Mouse (Mus musculus): ENCODE measurements around the gene Atp8b4. TPM values are rescaled to one million over a fixed set of nuclear protein-coding genes. Genes with fewer than 3 reads are reported as not detected.
"Not testable (repeated sequence)": the region's sequence is repeated elsewhere in the genome, so short reads cannot be mapped to it uniquely, and the experiment has no call there.

The Atp8b4 gene
- polyA plus RNA-seq, 1 experiment from 2014 or later = 0.12 TPM

GRCm38 (mm10) chr2:126530581-126530980 lies 30.1 kb upstream of the Atp8b4 start:
- TF ChIP-seq CTCF (IDR thresholded peaks at IDR 0.05; ENCODE audit: low read depth) = no peak
- no peaks in the 10 kb centered on the region for H3K4me1 ChIP-seq (replicated peaks; ENCODE audit: control insufficient read depth, insufficient read depth, low read length)
- H3K4me3 ChIP-seq (ENCODE audit: low read depth, low read length) = no peak overlapping the region
- no peak overlapping the region for H3K9ac ChIP-seq (ENCODE audit: low read depth, low read length)
- no peaks in the 10 kb centered on the region for H3K36me3 ChIP-seq (ENCODE audit: control insufficient read depth, insufficient read depth)
- no peaks in the 10 kb centered on the region for H3K27me3 ChIP-seq (replicated peaks; ENCODE audit: control insufficient read depth, insufficient read depth, low read length)
- no peak overlapping the region for H3K4me2 ChIP-seq (replicated peaks; ENCODE audit: low read depth)
- H3K9me3 ChIP-seq (ENCODE audit: control insufficient read depth) = no peaks in the 10 kb centered on the region
- no peak for ATAC-seq
- H3K27ac ChIP-seq (ENCODE audit: low read depth, low read length) = no peak overlapping the region
- WGBS = 87% methylated on average over 3 of the region's 3 CpGs

- no peak overlapping the region for H3K9ac ChIP-seq (ENCODE audit: low read depth, low read length)
- H3K4me3 ChIP-seq (ENCODE audit: low read depth, low read length) = no peak overlapping the region
- no peak for ATAC-seq
- TF ChIP-seq CTCF (IDR thresholded peaks at IDR 0.05; ENCODE audit: low read depth) = no peak
- no peaks in the 10 kb centered on the region for H3K27me3 ChIP-seq (replicated peaks; ENCODE audit: control insufficient read depth, insufficient read depth, low read length)
- no peaks in the 10 kb centered on the region for H3K36me3 ChIP-seq (ENCODE audit: control insufficient read depth, insufficient read depth)
- 88% methylated on average over 8 of the region's 8 CpGs for WGBS
- no peaks in the 10 kb centered on the region for H3K4me1 ChIP-seq (replicated peaks; ENCODE audit: control insufficient read depth, insufficient read depth, low read length)
- H3K4me2 ChIP-seq (replicated peaks; ENCODE audit: low read depth) = no peak overlapping the region
- no peaks in the 10 kb centered on the region for H3K9me3 ChIP-seq (ENCODE audit: control insufficient read depth)
- H3K27ac ChIP-seq (ENCODE audit: low read depth, low read length) = no peak overlapping the region
These were observed 27.0 kb upstream of the Atp8b4 start for GRCm38 (mm10) chr2:126527461-126527860.

- no peaks in the 10 kb centered on the region for H3K27me3 ChIP-seq (replicated peaks; ENCODE audit: control insufficient read depth, insufficient read depth, low read length)
- H3K36me3 ChIP-seq (ENCODE audit: control insufficient read depth, insufficient read depth) = no peaks in the 10 kb centered on the region
- TF ChIP-seq CTCF (IDR thresholded peaks at IDR 0.05; ENCODE audit: low read depth) = no peak
- no peak overlapping the region for H3K9ac ChIP-seq (ENCODE audit: low read depth, low read length)
- WGBS = 89% methylated on average over 2 of the region's 2 CpGs
- H3K9me3 ChIP-seq (ENCODE audit: control insufficient read depth) = no peaks in the 10 kb centered on the region
- H3K4me2 ChIP-seq (replicated peaks; ENCODE audit: low read depth) = no peak overlapping the region
- H3K4me1 ChIP-seq (replicated peaks; ENCODE audit: control insufficient read depth, insufficient read depth, low read length) = no peaks in the 10 kb centered on the region
- ATAC-seq = no peak
- no peak overlapping the region for H3K27ac ChIP-seq (ENCODE audit: low read depth, low read length)
- H3K4me3 ChIP-seq (ENCODE audit: low read depth, low read length) = no peak overlapping the region
These were observed 23.8 kb upstream of the Atp8b4 start for GRCm38 (mm10) chr2:126524271-126524670.

- H3K4me3 ChIP-seq (ENCODE audit: low read depth, low read length); H3K4me2 ChIP-seq (replicated peaks; ENCODE audit: low read depth); H3K9ac ChIP-seq (ENCODE audit: low read depth, low read length); H3K27ac ChIP-seq (ENCODE audit: low read depth, low read length); H3K9me3 ChIP-seq (ENCODE audit: control insufficient read depth); H3K4me1 ChIP-seq (replicated peaks; ENCODE audit: control insufficient read depth, insufficient read depth, low read length); H3K36me3 ChIP-seq (ENCODE audit: control insufficient read depth, insufficient read depth); H3K27me3 ChIP-seq (replicated peaks; ENCODE audit: control insufficient read depth, insufficient read depth, low read length); ATAC-seq: not testable (repeated sequence)
- WGBS = 42% methylated on average over 5 of the region's 5 CpGs
These were observed 22.7 kb upstream of the Atp8b4 start for GRCm38 (mm10) chr2:126523101-126523745.

- Histone ChIP-seq H3K4me2 (replicated peaks; ENCODE audit: low read depth) (no peak overlapping the region), H3K9me3 (ENCODE audit: control insufficient read depth) (no peaks in the 10 kb centered on the region), H3K27me3 (replicated peaks; ENCODE audit: control insufficient read depth, insufficient read depth, low read length) (no peaks in the 10 kb centered on the region), H3K4me1 (replicated peaks; ENCODE audit: control insufficient read depth, insufficient read depth, low read length) (no peaks in the 10 kb centered on the region), H3K27ac (ENCODE audit: low read depth, low read length) (no peak overlapping the region), H3K9ac (ENCODE audit: low read depth, low read length) (no peak overlapping the region), H3K36me3 (ENCODE audit: control insufficient read depth, insufficient read depth) (no peaks in the 10 kb centered on the region), H3K4me3 (ENCODE audit: low read depth, low read length) (no peak overlapping the region)
- 68% methylated on average over 8 of the region's 8 CpGs for WGBS
- no peak for ATAC-seq
- no peak for TF ChIP-seq CTCF (IDR thresholded peaks at IDR 0.05; ENCODE audit: low read depth)
These were observed 21.6 kb upstream of the Atp8b4 start for GRCm38 (mm10) chr2:126522056-126522455.

GRCm38 (mm10) chr2:126521471-126521870 lies 21.0 kb upstream of the Atp8b4 start:
- 66% methylated on average over 10 of the region's 10 CpGs for WGBS
- no peak overlapping the region for H3K9ac ChIP-seq (ENCODE audit: low read depth, low read length)
- no peaks in the 10 kb centered on the region for H3K9me3 ChIP-seq (ENCODE audit: control insufficient read depth)
- H3K4me1 ChIP-seq (replicated peaks; ENCODE audit: control insufficient read depth, insufficient read depth, low read length) = no peaks in the 10 kb centered on the region
- ATAC-seq = no peak
- no peaks in the 10 kb centered on the region for H3K27me3 ChIP-seq (replicated peaks; ENCODE audit: control insufficient read depth, insufficient read depth, low read length)
- no peak for TF ChIP-seq CTCF (IDR thresholded peaks at IDR 0.05; ENCODE audit: low read depth)
- no peak overlapping the region for H3K4me3 ChIP-seq (ENCODE audit: low read depth, low read length)
- H3K36me3 ChIP-seq (ENCODE audit: control insufficient read depth, insufficient read depth) = no peaks in the 10 kb centered on the region
- no peak overlapping the region for H3K27ac ChIP-seq (ENCODE audit: low read depth, low read length)
- H3K4me2 ChIP-seq (replicated peaks; ENCODE audit: low read depth) = no peak overlapping the region

- 14% methylated on average over 7 of the region's 7 CpGs for WGBS
- Histone ChIP-seq H3K4me3 (ENCODE audit: low read depth, low read length) (no peak overlapping the region), H3K27me3 (replicated peaks; ENCODE audit: control insufficient read depth, insufficient read depth, low read length) (no peaks in the 10 kb centered on the region), H3K4me2 (replicated peaks; ENCODE audit: low read depth) (no peak overlapping the region), H3K4me1 (replicated peaks; ENCODE audit: control insufficient read depth, insufficient read depth, low read length) (no peaks in the 10 kb centered on the region), H3K36me3 (ENCODE audit: control insufficient read depth, insufficient read depth) (no peaks in the 10 kb centered on the region), H3K9me3 (ENCODE audit: control insufficient read depth) (no peaks in the 10 kb centered on the region), H3K27ac (ENCODE audit: low read depth, low read length) (no peak overlapping the region), H3K9ac (ENCODE audit: low read depth, low read length) (no peak overlapping the region)
- ATAC-seq = no peak
- TF ChIP-seq CTCF (IDR thresholded peaks at IDR 0.05; ENCODE audit: low read depth) = peak; percentile 83
These were observed 20.4 kb upstream of the Atp8b4 start for GRCm38 (mm10) chr2:126520828-126521227.

Measured in intestine, postnatal 0 days (tissue).